8 mouse cellular contexts compared by ENCODE assay signal in the genomic region with DNA sequence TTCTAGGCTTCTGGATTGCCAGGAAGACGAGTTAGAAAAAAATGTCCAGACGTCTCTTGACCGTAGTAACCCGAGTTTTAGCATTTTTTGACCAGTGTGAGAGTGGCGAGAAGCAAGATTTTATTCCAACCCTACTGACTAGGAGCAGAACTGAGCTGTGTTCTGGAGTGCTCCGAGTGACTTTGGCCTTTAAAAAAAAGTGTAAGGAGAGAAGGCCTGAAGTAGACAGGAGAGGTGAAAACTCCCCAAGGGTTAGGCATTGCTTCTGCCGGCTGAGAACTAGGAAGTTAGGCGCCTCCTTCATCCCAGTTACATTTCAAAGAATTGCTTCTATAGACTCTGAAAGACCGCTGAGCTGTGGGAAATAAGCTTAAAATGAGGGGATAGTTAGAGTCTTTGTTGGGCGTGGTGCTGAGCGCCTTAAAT. TPM values are rescaled to one million over a fixed set of nuclear protein-coding genes. Genes with fewer than 3 reads are reported as not detected.
DNase-seq lines count a peak whose midpoint lies in the region; ATAC-seq and TF ChIP-seq lines count a peak whose summit lies in the region.

No protein-coding gene starts in this region.

- no peaks in the 10 kb centered on the region for H3K9me3 ChIP-seq in heart, embryonic 10.5 days
- no peaks in the 10 kb centered on the region for H3K9me3 ChIP-seq in ES-Bruce4 (replicated peaks; ENCODE audit: control insufficient read depth, insufficient read depth, low read length, poor library complexity, severe bottlenecking)
- H3K9me3 ChIP-seq in embryonic facial prominence, embryonic 13.5 days: no peaks in the 10 kb centered on the region
- H3K9me3 ChIP-seq in kidney, embryonic 14.5 days (ENCODE audit: control insufficient read depth, low read length): no peaks in the 10 kb centered on the region

- no peak for TF ChIP-seq CTCF in ES-Bruce4 (IDR thresholded peaks at IDR 0.05; ENCODE audit: low read depth, low read length)

- no peaks in the 10 kb centered on the region for H3K36me3 ChIP-seq in heart, embryonic 10.5 days
- H3K36me3 ChIP-seq in ES-Bruce4 (ENCODE audit: control insufficient read depth, insufficient read depth, low read length, poor library complexity, severe bottlenecking) (no peaks in the 10 kb centered on the region), myocyte (ENCODE audit: control insufficient read depth, insufficient read depth) (no peaks in the 10 kb centered on the region)
- no peaks in the 10 kb centered on the region for H3K36me3 ChIP-seq in embryonic facial prominence, embryonic 13.5 days
- H3K36me3 ChIP-seq in kidney, embryonic 14.5 days (ENCODE audit: control insufficient read depth, insufficient read depth, low read length): no peaks in the 10 kb centered on the region

- peaks cover 27% of the 10 kb centered on the region for H3K79me2 ChIP-seq in myocyte (ENCODE audit: control insufficient read depth, insufficient read depth)

- no peak for TF ChIP-seq EP300 in ES-Bruce4 (IDR thresholded peaks at IDR 0.05; ENCODE audit: insufficient read depth, low read depth, low read length)

- 2% methylated on average over 11 of the region's 11 CpGs for WGBS in heart, embryonic 10.5 days
- WGBS in embryonic facial prominence, embryonic 13.5 days: under 1% methylated on average over 11 of the region's 11 CpGs
- 2% methylated on average over 11 of the region's 11 CpGs for WGBS in kidney, embryonic 14.5 days

- no peak for DNase-seq in heart, embryonic 10.5 days (ENCODE audit: low spot score)
- no peak for DNase-seq in heart, postnatal 4 days
- no peak for DNase-seq in cerebellum, postnatal 36 days
- DNase-seq in cerebellum, adult 11 months: no peak

- H3ac ChIP-seq in myocyte (ENCODE audit: control insufficient read depth, insufficient read length): peak overlapping the region; percentile 90

- H3K9ac ChIP-seq in ES-Bruce4 (ENCODE audit: low read depth, poor library complexity, severe bottlenecking): peak overlapping the region; percentile 98
- H3K9ac ChIP-seq in embryonic facial prominence, embryonic 13.5 days: peak overlapping the region; percentile 99
- H3K9ac ChIP-seq in kidney, embryonic 14.5 days (ENCODE audit: low read depth, low read length): peak overlapping the region; percentile 97

- H3K4me2 ChIP-seq in embryonic facial prominence, embryonic 13.5 days: peak overlapping the region; percentile 77
- H3K4me2 ChIP-seq in kidney, embryonic 14.5 days (replicated peaks; ENCODE audit: low read depth, low read length): peak overlapping the region; percentile 57
- H3K4me2 ChIP-seq in myocyte (ENCODE audit: low read depth): peak overlapping the region; percentile 95

- peaks cover 21% of the 10 kb centered on the region for H3K4me1 ChIP-seq in heart, embryonic 10.5 days
- H3K4me1 ChIP-seq in ES-Bruce4 (ENCODE audit: control insufficient read depth, insufficient read depth, low read length): no peaks in the 10 kb centered on the region
- peaks cover 14% of the 10 kb centered on the region for H3K4me1 ChIP-seq in embryonic facial prominence, embryonic 13.5 days
- peaks cover 10% of the 10 kb centered on the region for H3K4me1 ChIP-seq in kidney, embryonic 14.5 days (ENCODE audit: control insufficient read depth, insufficient read depth, low read length)

- ATAC-seq in embryonic facial prominence, embryonic 13.5 days (ENCODE audit: insufficient number of reproducible peaks, insufficient read depth, low FRiP score, low TSS enrichment, low read depth): no peak; the same call in 1 of the 2 replicates
- ATAC-seq in kidney, embryonic 14.5 days (ENCODE audit: low FRiP score, low TSS enrichment): no peak

- peak overlapping the region; percentile 97 for H3K27ac ChIP-seq in heart, embryonic 10.5 days
- peak overlapping the region; percentile 82 for H3K27ac ChIP-seq in ES-Bruce4 (ENCODE audit: insufficient read depth, low read length)
- H3K27ac ChIP-seq in embryonic facial prominence, embryonic 13.5 days: peak overlapping the region; percentile 96
- peak overlapping the region; percentile 97 for H3K27ac ChIP-seq in kidney, embryonic 14.5 days (ENCODE audit: low read depth, low read length)

- TF ChIP-seq POLR2A in ES-Bruce4 (IDR thresholded peaks at IDR 0.05; ENCODE audit: insufficient read depth, low read length) (no peak), myocyte (IDR thresholded peaks at IDR 0.05; ENCODE audit: insufficient read length, low read depth) (no peak)

- peak overlapping the region; percentile 87 for H3K4me3 ChIP-seq in heart, embryonic 10.5 days
- H3K4me3 ChIP-seq in ES-Bruce4 (ENCODE audit: low read depth, low read length) (peak overlapping the region; percentile 89), myocyte (peak overlapping the region; percentile 87)
- peak overlapping the region; percentile 93 for H3K4me3 ChIP-seq in embryonic facial prominence, embryonic 13.5 days
- H3K4me3 ChIP-seq in kidney, embryonic 14.5 days (ENCODE audit: low read length): peak overlapping the region; percentile 92

- no peaks in the 10 kb centered on the region for H3K27me3 ChIP-seq in heart, embryonic 10.5 days (ENCODE audit: insufficient read depth, poor library complexity, severe bottlenecking)
- H3K27me3 ChIP-seq in ES-Bruce4 (ENCODE audit: control insufficient read depth, insufficient read depth, low read length, poor library complexity, severe bottlenecking) (no peaks in the 10 kb centered on the region), myocyte (ENCODE audit: control insufficient read depth, insufficient read depth, insufficient read length) (no peaks in the 10 kb centered on the region)
- no peaks in the 10 kb centered on the region for H3K27me3 ChIP-seq in embryonic facial prominence, embryonic 13.5 days
- H3K27me3 ChIP-seq in kidney, embryonic 14.5 days (ENCODE audit: control insufficient read depth, insufficient read depth, low read length): no peaks in the 10 kb centered on the region

TF ChIP-seq in myocyte, 11 proteins besides CTCF, POLR2A, EP300 and RAD21:
- no peak for TF ChIP-seq MYOG (IDR thresholded peaks at IDR 0.05; ENCODE audit: control insufficient read depth in 1 of 3, insufficient read depth in 1 of 3, insufficient read length in 2 of 3, low read depth in 2 of 3)
- TF ChIP-seq SRF (IDR thresholded peaks at IDR 0.05; ENCODE audit: control insufficient read depth, insufficient read length, low read depth): no peak

RNA-seq across cellular contexts. Expression of a gene that starts 0.9 kb away (rescaled TPM):
- 53.5 and 55.5 TPM in 2 replicates for polyA plus RNA-seq in heart, embryonic 10.5 days (2016; fragmentation: Nextera tagmentation; extraction: Ambion mirVana)
- 10 to 100 TPM; 55.9 to 61.1 TPM for total RNA-seq in heart, postnatal 4 days (2021)
- polyA plus RNA-seq in ES-Bruce4 (2011; ENCODE audit: insufficient read depth, insufficient read length, low read depth, missing spikeins) (53.7 and 59.1 TPM in 2 replicates), myocyte (2012; fragmentation: generic; extraction: Trizol) (18.6 TPM)
- 38.3 and 41.4 TPM in 2 replicates for polyA plus RNA-seq in embryonic facial prominence, embryonic 13.5 days (2015; fragmentation: Nextera tagmentation; extraction: Ambion mirVana)
- polyA plus RNA-seq in kidney, embryonic 14.5 days (2014; fragmentation: Nextera tagmentation; extraction: Ambion mirVana): 52.2 and 53.3 TPM in 2 replicates

RNA-seq across cellular contexts. Expression of a gene that starts 49.7 kb away (rescaled TPM):
- 85.5 and 174 TPM in 2 replicates for polyA plus RNA-seq in heart, embryonic 10.5 days (2016; fragmentation: Nextera tagmentation; extraction: Ambion mirVana)
- 100 to 1,000 TPM; 351 to 365 TPM for total RNA-seq in heart, postnatal 4 days (2021)
- polyA plus RNA-seq in ES-Bruce4 (2011; ENCODE audit: insufficient read depth, insufficient read length, low read depth, missing spikeins): 0.42 and 0.61 TPM in 2 replicates
- polyA plus RNA-seq in embryonic facial prominence, embryonic 13.5 days (2015; fragmentation: Nextera tagmentation; extraction: Ambion mirVana): 1.3 and 1.6 TPM in 2 replicates
- polyA plus RNA-seq in kidney, embryonic 14.5 days (2014; fragmentation: Nextera tagmentation; extraction: Ambion mirVana): 0.17 and 0.19 TPM in 2 replicates
- 141 TPM for polyA plus RNA-seq in myocyte (2012; fragmentation: generic; extraction: Trizol)

RNA-seq across cellular contexts. Expression of a gene that starts 50.3 kb away (rescaled TPM):
- polyA plus RNA-seq in heart, embryonic 10.5 days (2016; fragmentation: Nextera tagmentation; extraction: Ambion mirVana): not detected in 2 replicates
- total RNA-seq in heart, postnatal 4 days (2021): under 1 TPM; 0.23 to 0.31 TPM
- polyA plus RNA-seq in ES-Bruce4 (2011; ENCODE audit: insufficient read depth, insufficient read length, low read depth, missing spikeins) (not detected in 2 replicates), myocyte (2012; fragmentation: generic; extraction: Trizol) (not detected)
- polyA plus RNA-seq in embryonic facial prominence, embryonic 13.5 days (2015; fragmentation: Nextera tagmentation; extraction: Ambion mirVana): 0.14 TPM in 1 of 2 replicates, not detected in the other
- 0.13 TPM in 1 of 2 replicates, not detected in the other for polyA plus RNA-seq in kidney, embryonic 14.5 days (2014; fragmentation: Nextera tagmentation; extraction: Ambion mirVana)

Comparison
In these comparisons a context has a peak if more than half of its experiments do, and no peak if none do; other contexts are left out.
1. RNA of a gene that starts 49.7 kb away (polyA plus RNA-seq): 141 TPM in myocyte (single experiment) and 85.5 to 174 TPM in heart, embryonic 10.5 days; 1.3 to 1.6 TPM in embryonic facial prominence, embryonic 13.5 days, 0.42 to 0.61 TPM in ES-Bruce4 and 0.17 to 0.19 TPM in kidney, embryonic 14.5 days; every median in the first group is over 10 times any median in the second.
2. Peak in every context shown above with its lines, with median percentiles within 50 percentile points of each other: H3K27ac ChIP-seq, H3K4me3 ChIP-seq, H3K9ac ChIP-seq and H3K4me2 ChIP-seq.